Mouse (Mus musculus): ENCODE data around the gene 0610010K14Rik. TPM values are rescaled to one million over a fixed set of nuclear protein-coding genes. Genes with fewer than 3 reads are reported as not detected.
A peak's percentile ranks its signal among the peaks of the same experiment; 100 is the strongest.

The 0610010K14Rik gene
- polyA plus RNA-seq, 1 experiment from 2014 or later: 211 TPM

GRCm38 (mm10) chr11:70265819-70266218 lies 28.1 kb upstream of the 0610010K14Rik start:
- Histone ChIP-seq H3K9ac (replicated peaks; ENCODE audit: low read length) (no peak overlapping the region), H3K4me3 (ENCODE audit: low read depth, low read length) (no peak overlapping the region), H3K27ac (replicated peaks; ENCODE audit: low read depth, low read length) (no peak overlapping the region), H3K4me1 (ENCODE audit: control insufficient read depth, insufficient read depth, low read length) (no peaks in the 10 kb centered on the region), H3K27me3 (ENCODE audit: control insufficient read depth, insufficient read depth, low read length) (no peaks in the 10 kb centered on the region), H3K36me3 (replicated peaks; ENCODE audit: control insufficient read depth, insufficient read depth, low read depth, low read length) (no peaks in the 10 kb centered on the region), H3K4me2 (ENCODE audit: low read depth, low read length) (no peak overlapping the region), H3K9me3 (replicated peaks; ENCODE audit: control insufficient read depth, low read length) (no peaks in the 10 kb centered on the region)
- DNase-seq (ENCODE audit: low spot score) (no peak), ATAC-seq (replicated peaks; ENCODE audit: insufficient number of reproducible peaks, low FRiP score, low TSS enrichment, low read depth) (no peak)
- WGBS: 74% methylated on average over 4 of the region's 4 CpGs

- Histone ChIP-seq H3K27ac (replicated peaks; ENCODE audit: low read depth, low read length) (no peak overlapping the region), H3K9me3 (replicated peaks; ENCODE audit: control insufficient read depth, low read length) (no peaks in the 10 kb centered on the region), H3K4me2 (ENCODE audit: low read depth, low read length) (no peak overlapping the region), H3K4me1 (ENCODE audit: control insufficient read depth, insufficient read depth, low read length) (no peaks in the 10 kb centered on the region), H3K27me3 (ENCODE audit: control insufficient read depth, insufficient read depth, low read length) (no peaks in the 10 kb centered on the region), H3K4me3 (ENCODE audit: low read depth, low read length) (no peak overlapping the region), H3K9ac (replicated peaks; ENCODE audit: low read length) (no peak overlapping the region), H3K36me3 (replicated peaks; ENCODE audit: control insufficient read depth, insufficient read depth, low read depth, low read length) (no peaks in the 10 kb centered on the region)
- DNase-seq (ENCODE audit: low spot score) (no peak), ATAC-seq (replicated peaks; ENCODE audit: insufficient number of reproducible peaks, low FRiP score, low TSS enrichment, low read depth) (no peak)
- WGBS: 50% methylated on average over 3 of the region's 3 CpGs
These were observed 27.5 kb upstream of the 0610010K14Rik start for GRCm38 (mm10) chr11:70265252-70265651.

GRCm38 (mm10) chr11:70259035-70259434 lies 21.3 kb upstream of the 0610010K14Rik start:
- H3K4me2 ChIP-seq (ENCODE audit: low read depth, low read length): no peak overlapping the region
- DNase-seq (ENCODE audit: low spot score): no peak
- H3K9ac ChIP-seq (replicated peaks; ENCODE audit: low read length): no peak overlapping the region
- no peaks in the 10 kb centered on the region; the same call in 1 of the 2 replicates for H3K4me1 ChIP-seq (ENCODE audit: control insufficient read depth, insufficient read depth, low read length)
- H3K36me3 ChIP-seq (replicated peaks; ENCODE audit: control insufficient read depth, insufficient read depth, low read depth, low read length): no peaks in the 10 kb centered on the region
- H3K9me3 ChIP-seq (replicated peaks; ENCODE audit: control insufficient read depth, low read length): no peaks in the 10 kb centered on the region
- 95% methylated on average over 4 of the region's 4 CpGs for WGBS
- ATAC-seq (replicated peaks; ENCODE audit: insufficient number of reproducible peaks, low FRiP score, low TSS enrichment, low read depth): no peak
- H3K27me3 ChIP-seq (ENCODE audit: control insufficient read depth, insufficient read depth, low read length): peaks cover 18% of the 10 kb centered on the region
- no peak overlapping the region for H3K4me3 ChIP-seq (ENCODE audit: low read depth, low read length)
- H3K27ac ChIP-seq (replicated peaks; ENCODE audit: low read depth, low read length): no peak overlapping the region

- Histone ChIP-seq H3K9ac (replicated peaks; ENCODE audit: low read length) (0 out of 2 replicates have a peak within 1 kb of the TSS, but pooled peaks have one; percentile 14), H3K4me1 (ENCODE audit: control insufficient read depth, insufficient read depth, low read length) (no peaks in the 10 kb centered on the region; the same call in 1 of the 2 replicates), H3K27ac (replicated peaks; ENCODE audit: low read depth, low read length) (no peak within 1 kb of the TSS), H3K4me3 (ENCODE audit: low read depth, low read length) (peak within 1 kb of the TSS; percentile 19), H3K9me3 (replicated peaks; ENCODE audit: control insufficient read depth, low read length) (no peaks in the 10 kb centered on the region), H3K27me3 (ENCODE audit: control insufficient read depth, insufficient read depth, low read length) (peaks cover 29% of the 10 kb centered on the region), H3K4me2 (ENCODE audit: low read depth, low read length) (peak within 1 kb of the TSS; percentile 27), H3K36me3 (replicated peaks; ENCODE audit: control insufficient read depth, insufficient read depth, low read depth, low read length) (no peaks in the 10 kb centered on the region)
- DNase-seq (ENCODE audit: low spot score) (peak; percentile 43), ATAC-seq (replicated peaks; ENCODE audit: insufficient number of reproducible peaks, low FRiP score, low TSS enrichment, low read depth) (no peak)
- WGBS: under 1% methylated on average over 25 of the region's 25 CpGs
These were observed 17.3 kb upstream of the 0610010K14Rik start, which contains the start of gene Alox12 for GRCm38 (mm10) chr11:70254931-70255531. Gene Alox12, minus strand, starts transcription at chr11:70255353.

GRCm38 (mm10) chr11:70254337-70254736 lies 16.6 kb upstream of the 0610010K14Rik start:
- DNase-seq (ENCODE audit: low spot score): no peak
- H3K4me1 ChIP-seq (ENCODE audit: control insufficient read depth, insufficient read depth, low read length): no peaks in the 10 kb centered on the region; the same call in 1 of the 2 replicates
- 0 out of 2 replicates have a peak overlapping the region, but pooled peaks have one; percentile 13 for H3K9ac ChIP-seq (replicated peaks; ENCODE audit: low read length)

GRCm38 (mm10) chr11:70251853-70252252 lies 14.1 kb upstream of the 0610010K14Rik start:
- peaks cover 29% of the 10 kb centered on the region for H3K27me3 ChIP-seq (ENCODE audit: control insufficient read depth, insufficient read depth, low read length)
- H3K9me3 ChIP-seq (replicated peaks; ENCODE audit: control insufficient read depth, low read length): no peaks in the 10 kb centered on the region
- no peak for ATAC-seq (replicated peaks; ENCODE audit: insufficient number of reproducible peaks, low FRiP score, low TSS enrichment, low read depth)
- WGBS: 84% methylated on average over 8 of the region's 8 CpGs
- H3K4me3 ChIP-seq (ENCODE audit: low read depth, low read length): no peak overlapping the region
- no peak overlapping the region for H3K9ac ChIP-seq (replicated peaks; ENCODE audit: low read length)
- DNase-seq (ENCODE audit: low spot score): no peak
- H3K4me1 ChIP-seq (ENCODE audit: control insufficient read depth, insufficient read depth, low read length): no peaks in the 10 kb centered on the region; the same call in 1 of the 2 replicates
- H3K36me3 ChIP-seq (replicated peaks; ENCODE audit: control insufficient read depth, insufficient read depth, low read depth, low read length): no peaks in the 10 kb centered on the region
- H3K4me2 ChIP-seq (ENCODE audit: low read depth, low read length): no peak overlapping the region
- no peak overlapping the region for H3K27ac ChIP-seq (replicated peaks; ENCODE audit: low read depth, low read length)

More at GRCm38 (mm10) chr11:70254337-70254736, 16.6 kb upstream of the 0610010K14Rik start:
- Histone ChIP-seq H3K4me2 (ENCODE audit: low read depth, low read length) (no peak overlapping the region; the same call in 1 of the 2 replicates), H3K4me3 (ENCODE audit: low read depth, low read length) (no peak overlapping the region), H3K9me3 (replicated peaks; ENCODE audit: control insufficient read depth, low read length) (no peaks in the 10 kb centered on the region), H3K27me3 (ENCODE audit: control insufficient read depth, insufficient read depth, low read length) (peaks cover 29% of the 10 kb centered on the region), H3K27ac (replicated peaks; ENCODE audit: low read depth, low read length) (no peak overlapping the region), H3K36me3 (replicated peaks; ENCODE audit: control insufficient read depth, insufficient read depth, low read depth, low read length) (no peaks in the 10 kb centered on the region)
- no peak for ATAC-seq (replicated peaks; ENCODE audit: insufficient number of reproducible peaks, low FRiP score, low TSS enrichment, low read depth)
- 4% methylated on average over 18 of the region's 18 CpGs for WGBS

- Histone ChIP-seq H3K9ac (replicated peaks; ENCODE audit: low read length) (no peak overlapping the region), H3K4me2 (ENCODE audit: low read depth, low read length) (no peak overlapping the region), H3K4me1 (ENCODE audit: control insufficient read depth, insufficient read depth, low read length) (no peaks in the 10 kb centered on the region; the same call in 1 of the 2 replicates), H3K9me3 (replicated peaks; ENCODE audit: control insufficient read depth, low read length) (no peaks in the 10 kb centered on the region), H3K4me3 (ENCODE audit: low read depth, low read length) (no peak overlapping the region), H3K27ac (replicated peaks; ENCODE audit: low read depth, low read length) (no peak overlapping the region), H3K27me3 (ENCODE audit: control insufficient read depth, insufficient read depth, low read length) (peaks cover 22% of the 10 kb centered on the region), H3K36me3 (replicated peaks; ENCODE audit: control insufficient read depth, insufficient read depth, low read depth, low read length) (no peaks in the 10 kb centered on the region)
- ATAC-seq (replicated peaks; ENCODE audit: insufficient number of reproducible peaks, low FRiP score, low TSS enrichment, low read depth) (no peak), DNase-seq (ENCODE audit: low spot score) (no peak)
- WGBS: 69% methylated on average over 11 of the region's 11 CpGs
These were observed 12.4 kb upstream of the 0610010K14Rik start for GRCm38 (mm10) chr11:70250150-70250549.

GRCm38 (mm10) chr11:70247136-70247845 lies 9.6 kb upstream of the 0610010K14Rik start:
- Histone ChIP-seq H3K4me2 (ENCODE audit: low read depth, low read length) (no peak overlapping the region), H3K27ac (replicated peaks; ENCODE audit: low read depth, low read length) (no peak overlapping the region), H3K9me3 (replicated peaks; ENCODE audit: control insufficient read depth, low read length) (no peaks in the 10 kb centered on the region), H3K27me3 (ENCODE audit: control insufficient read depth, insufficient read depth, low read length) (no peaks in the 10 kb centered on the region), H3K4me1 (ENCODE audit: control insufficient read depth, insufficient read depth, low read length) (no peaks in the 10 kb centered on the region), H3K4me3 (ENCODE audit: low read depth, low read length) (no peak overlapping the region), H3K36me3 (replicated peaks; ENCODE audit: control insufficient read depth, insufficient read depth, low read depth, low read length) (no peaks in the 10 kb centered on the region), H3K9ac (replicated peaks; ENCODE audit: low read length) (no peak overlapping the region)
- 51% methylated on average over 9 of the region's 9 CpGs for WGBS
- ATAC-seq (replicated peaks; ENCODE audit: insufficient number of reproducible peaks, low FRiP score, low TSS enrichment, low read depth): no peak
- DNase-seq (ENCODE audit: low spot score): peak; percentile 81

Data from embryonic facial prominence, embryonic 11.5 days (tissue).